Mouse (Mus musculus) C2C12 (cell line): ENCODE data around the gene Itgad. TPM values are rescaled to one million over a fixed set of nuclear protein-coding genes. Genes with fewer than 3 reads are reported as not detected.

Source experiments
- H3K27me3 ChIP-seq: one replicate; pipeline ENCODE4 v1.6.1; 2011; ENCODE audit not compliant: control insufficient read depth, insufficient read depth, insufficient read length
- H3K36me3 ChIP-seq: one replicate; pipeline ENCODE4 v1.6.1; 2011; ENCODE audit not compliant: control insufficient read depth, insufficient read depth
- H3K4me3 ChIP-seq: one replicate; pipeline ENCODE4 v1.5.1; 2011; ENCODE audit warnings: mild to moderate bottlenecking, control low read depth; ENCODE audit not compliant: poor library complexity, insufficient read depth, severe bottlenecking
- H3K79me2 ChIP-seq: one replicate; pipeline ENCODE4 v1.6.1; 2011; ENCODE audit not compliant: control insufficient read depth, insufficient read depth
- H3K79me3 ChIP-seq: one replicate; pipeline ENCODE4 v1.6.1; 2011; ENCODE audit warnings: low read depth, control low read depth
- H3ac ChIP-seq: one replicate; pipeline ENCODE3; 2011; ENCODE audit warnings: low read depth; ENCODE audit not compliant: control insufficient read depth, insufficient read length
- CEBPB ChIP-seq: IDR thresholded peaks from one replicate; pipeline ENCODE4 v1.6.1; 2011; ENCODE audit warnings: low read depth, mild to moderate bottlenecking, control low read depth, moderate library complexity
- CTCF ChIP-seq: IDR thresholded peaks from one replicate; pipeline ENCODE4 v1.5.1; 2011; ENCODE audit not compliant: control insufficient read depth, insufficient read depth, insufficient read length
- FOSL1 ChIP-seq: IDR thresholded peaks from one replicate; pipeline ENCODE4 v1.8.0; 2011; ENCODE audit warnings: mild to moderate bottlenecking, low read length; ENCODE audit not compliant: poor library complexity, insufficient read depth, severe bottlenecking
- MAX ChIP-seq: IDR thresholded peaks from one replicate; pipeline ENCODE4 v1.6.1; 2011; ENCODE audit warnings: mild to moderate bottlenecking, control low read depth
- MYOD1 ChIP-seq: IDR thresholded peaks from one replicate; pipeline ENCODE4 v1.6.1; 2011; ENCODE audit warnings: low read depth; ENCODE audit not compliant: control insufficient read depth, insufficient read length
- MYOG ChIP-seq: IDR thresholded peaks from one replicate; pipeline ENCODE4 v1.6.1; 2011; ENCODE audit not compliant: control insufficient read depth, insufficient read length; ENCODE audit errors: extremely low read depth
- USF1 ChIP-seq: IDR thresholded peaks from one replicate; pipeline ENCODE4 v1.6.1; 2011; ENCODE audit warnings: low read depth, mild to moderate bottlenecking, control low read depth, moderate library complexity
- polyA plus RNA-seq: library from polyadenylated mRNA; unstranded; fragments of >200 nt; fragmentation: generic; extraction: Trizol; gene quantifications from one replicate; pipeline ENCODE4 v1.2.1, GENCODE M21; 2012; ENCODE audit warnings: missing spikeins

The Itgad gene
- polyA plus RNA-seq, 1 experiment = not detected

DNA sequence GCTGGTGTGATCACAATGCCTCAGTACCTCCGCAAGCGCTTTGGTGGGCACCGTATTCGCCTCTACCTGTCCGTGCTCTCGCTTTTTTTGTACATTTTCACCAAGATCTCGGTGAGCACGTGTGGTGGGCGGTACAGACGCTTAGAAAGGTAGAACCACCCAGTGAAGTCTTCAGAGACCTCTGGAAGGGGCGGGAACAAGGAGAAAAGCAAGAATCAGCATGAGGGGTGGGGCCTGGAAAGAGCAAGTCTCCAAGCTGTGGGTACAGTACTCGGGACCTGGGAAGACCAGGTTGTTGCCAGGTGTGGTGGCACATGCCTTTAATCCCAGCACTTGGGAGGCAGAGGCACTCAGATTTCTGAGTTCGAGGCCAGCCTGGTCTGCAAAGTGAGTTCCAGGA lies 113.2 kb downstream of the Itgad start:
- TF ChIP-seq MYOG (no peak), MAX (no peak), CTCF (no peak), CEBPB (no peak), FOSL1 (no peak), MYOD1 (no peak), USF1 (no peak)
- no peaks in the 10 kb centered on the region for H3K79me2 ChIP-seq

DNA sequence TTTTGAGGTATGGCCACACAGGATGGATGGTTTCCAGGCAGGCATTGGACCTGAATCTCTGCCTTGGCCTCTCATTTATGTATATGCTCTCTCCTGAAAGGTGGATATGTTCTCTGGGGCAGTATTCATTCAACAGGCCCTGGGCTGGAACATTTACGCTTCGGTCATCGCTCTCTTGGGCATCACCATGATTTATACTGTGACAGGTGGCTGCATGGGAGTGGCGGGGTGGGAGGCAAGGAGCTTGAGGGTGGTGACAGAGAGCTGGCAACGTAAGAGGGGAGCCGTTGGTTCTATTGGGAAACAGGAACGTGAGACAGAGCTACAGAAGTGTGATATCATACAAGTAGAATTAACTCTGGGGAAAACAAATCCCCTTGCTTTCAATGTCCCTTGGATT lies 113.6 kb downstream of the Itgad start:
- no peaks in the 10 kb centered on the region for H3K79me3 ChIP-seq
- peaks cover 8% of the 10 kb centered on the region for H3K36me3 ChIP-seq
- TF ChIP-seq CEBPB = no peak
- TF ChIP-seq MYOD1 = peak; percentile 77
- no peak for TF ChIP-seq MAX
- H3K79me2 ChIP-seq = no peaks in the 10 kb centered on the region
- H3K4me3 ChIP-seq = no peak overlapping the region
- H3K27me3 ChIP-seq = peaks cover 4% of the 10 kb centered on the region
- H3ac ChIP-seq = no peak overlapping the region

More for the DNA sequence above, 113.2 kb downstream of the Itgad start:
- no peaks in the 10 kb centered on the region for H3K79me3 ChIP-seq
- peaks cover 4% of the 10 kb centered on the region for H3K27me3 ChIP-seq
- no peak overlapping the region for H3K4me3 ChIP-seq
- no peak overlapping the region for H3ac ChIP-seq
- H3K36me3 ChIP-seq = peaks cover 8% of the 10 kb centered on the region

DNA sequence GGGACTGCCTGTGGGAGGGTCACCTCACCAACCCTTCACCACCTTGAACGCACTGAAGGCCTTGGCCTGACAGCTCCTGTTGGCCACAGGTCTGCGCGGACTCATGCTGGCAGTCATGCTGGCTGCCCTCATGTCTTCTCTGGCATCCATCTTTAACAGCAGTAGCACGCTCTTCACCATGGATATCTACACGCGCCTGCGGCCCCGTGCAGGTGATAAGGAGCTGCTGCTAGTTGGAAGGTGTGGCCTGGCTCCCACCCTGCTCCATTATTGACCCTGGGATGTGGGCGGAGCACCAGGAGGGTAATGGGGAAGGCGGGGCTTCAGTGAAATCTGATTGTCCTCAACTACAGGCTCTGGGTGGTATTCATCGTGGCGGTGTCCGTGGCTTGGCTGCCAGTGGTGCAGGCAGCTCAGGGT lies 116.3 kb downstream of the Itgad start:
- peaks cover 8% of the 10 kb centered on the region for H3K36me3 ChIP-seq
- H3K79me2 ChIP-seq = no peaks in the 10 kb centered on the region
- no peak overlapping the region for H3ac ChIP-seq
- H3K79me3 ChIP-seq = no peaks in the 10 kb centered on the region
- no peaks in the 10 kb centered on the region for H3K27me3 ChIP-seq
- H3K4me3 ChIP-seq = no peak overlapping the region
- TF ChIP-seq USF1 = no peak
- no peak for TF ChIP-seq CEBPB
- TF ChIP-seq MYOG = no peak
- no peak for TF ChIP-seq MYOD1
- TF ChIP-seq FOSL1 = no peak
- no peak for TF ChIP-seq CTCF
- TF ChIP-seq MAX = no peak

DNA sequence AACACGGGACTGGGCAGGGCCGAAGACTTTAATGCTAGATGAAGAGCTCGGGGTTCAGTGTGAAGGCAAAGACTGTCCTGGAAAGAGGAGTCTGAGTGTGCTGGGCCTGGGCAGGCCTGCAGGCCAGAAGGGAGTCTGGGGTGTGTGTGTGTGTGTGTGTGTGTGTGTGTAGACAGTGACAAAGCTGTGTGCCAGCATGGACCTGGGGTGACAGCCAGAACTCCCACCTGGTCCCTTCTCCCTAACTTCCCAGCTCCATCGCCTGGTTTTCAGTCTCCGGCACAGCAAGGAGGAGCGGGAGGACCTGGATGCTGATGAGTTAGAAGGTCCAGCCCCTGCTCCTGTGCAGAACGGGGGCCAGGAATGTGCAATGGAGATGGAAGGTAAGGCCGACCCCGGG lies 117.3 kb downstream of the Itgad start:
- Histone ChIP-seq H3K27me3 (no peaks in the 10 kb centered on the region), H3ac (no peak overlapping the region), H3K79me2 (no peaks in the 10 kb centered on the region), H3K36me3 (peaks cover 8% of the 10 kb centered on the region), H3K79me3 (no peaks in the 10 kb centered on the region), H3K4me3 (no peak overlapping the region)
- TF ChIP-seq USF1 = no peak
- no peak for TF ChIP-seq MAX
- no peak for TF ChIP-seq CTCF
- TF ChIP-seq CEBPB = no peak
- no peak for TF ChIP-seq MYOD1
- TF ChIP-seq MYOG = no peak
- no peak for TF ChIP-seq FOSL1

Other genes with a start within 250 kb of the Itgad start
- gene Kat8, start 241.9 kb upstream of the Itgad start, polyA plus RNA-seq = 18.7 TPM
- not detected for gene Prss8, start 224.3 kb upstream of the Itgad start, polyA plus RNA-seq
- 4.7 TPM for gene Prss36, start 207.7 kb upstream of the Itgad start, polyA plus RNA-seq
- gene Fus, start 186.9 kb upstream of the Itgad start, polyA plus RNA-seq = 468 TPM
- gene Pycard, start 160.5 kb upstream of the Itgad start, polyA plus RNA-seq = 0.16 TPM
- 0.83 TPM for gene Trim72, start 150.4 kb upstream of the Itgad start, polyA plus RNA-seq
- not detected for gene Itgam, start 91.7 kb upstream of the Itgad start, polyA plus RNA-seq
- not detected for gene Gm49368, start 91.7 kb upstream of the Itgad start, polyA plus RNA-seq
- gene Itgax, start 24.8 kb upstream of the Itgad start, polyA plus RNA-seq = not detected
- 1.9 TPM for gene Cox6a2, start 52.0 kb downstream of the Itgad start, polyA plus RNA-seq
- gene Armc5, start 83.0 kb downstream of the Itgad start, polyA plus RNA-seq = 16.7 TPM
- gene 9130023H24Rik, start 83.7 kb downstream of the Itgad start, polyA plus RNA-seq = 2.1 TPM
- 110 TPM for gene Tgfb1i1, start 92.4 kb downstream of the Itgad start, polyA plus RNA-seq
- gene Slc5a2, start 111.3 kb downstream of the Itgad start, polyA plus RNA-seq = not detected
- gene BC017158, start 143.8 kb downstream of the Itgad start, polyA plus RNA-seq = 13.3 TPM